Mouse (Mus musculus) kidney, adult 8-10 months (tissue): ENCODE measurements around the gene Mreg.
A peak's percentile ranks its signal among the peaks of the same experiment; 100 is the strongest.

Source experiments
- DNase-seq, 2 experiments: peaks; one replicate each; pipeline ENCODE4 v3.0.0; 2022

Mreg gene

DNA sequence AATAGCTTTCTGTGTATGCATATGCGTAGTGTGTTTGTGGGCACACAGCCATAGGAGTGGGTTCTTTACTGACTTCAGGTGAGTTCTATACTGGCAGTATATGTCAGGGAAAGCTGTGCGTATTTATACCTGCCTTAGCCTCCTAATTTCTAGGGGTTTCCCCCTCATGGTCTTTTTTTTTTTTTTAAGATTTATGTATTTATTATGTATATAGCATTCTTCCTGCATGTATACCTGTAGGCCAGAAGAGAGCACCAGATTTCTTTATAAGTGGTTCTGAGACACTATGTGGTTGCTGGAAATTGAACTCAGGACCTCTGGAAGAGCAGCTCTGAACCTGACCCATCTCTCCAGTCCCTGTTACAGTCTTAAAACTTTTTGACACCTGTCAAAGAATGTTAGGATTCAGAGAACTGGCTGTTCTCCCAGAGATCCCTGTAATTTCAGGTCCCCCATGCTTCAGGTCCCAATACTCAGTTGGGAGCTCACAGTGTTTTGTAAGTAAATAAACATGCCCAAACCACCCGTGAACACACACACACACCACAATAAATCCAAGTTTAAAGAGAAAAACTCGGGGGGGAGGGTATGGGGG is 14.9 kb upstream of the Mreg start:
- DNase-seq, result no peak

DNA sequence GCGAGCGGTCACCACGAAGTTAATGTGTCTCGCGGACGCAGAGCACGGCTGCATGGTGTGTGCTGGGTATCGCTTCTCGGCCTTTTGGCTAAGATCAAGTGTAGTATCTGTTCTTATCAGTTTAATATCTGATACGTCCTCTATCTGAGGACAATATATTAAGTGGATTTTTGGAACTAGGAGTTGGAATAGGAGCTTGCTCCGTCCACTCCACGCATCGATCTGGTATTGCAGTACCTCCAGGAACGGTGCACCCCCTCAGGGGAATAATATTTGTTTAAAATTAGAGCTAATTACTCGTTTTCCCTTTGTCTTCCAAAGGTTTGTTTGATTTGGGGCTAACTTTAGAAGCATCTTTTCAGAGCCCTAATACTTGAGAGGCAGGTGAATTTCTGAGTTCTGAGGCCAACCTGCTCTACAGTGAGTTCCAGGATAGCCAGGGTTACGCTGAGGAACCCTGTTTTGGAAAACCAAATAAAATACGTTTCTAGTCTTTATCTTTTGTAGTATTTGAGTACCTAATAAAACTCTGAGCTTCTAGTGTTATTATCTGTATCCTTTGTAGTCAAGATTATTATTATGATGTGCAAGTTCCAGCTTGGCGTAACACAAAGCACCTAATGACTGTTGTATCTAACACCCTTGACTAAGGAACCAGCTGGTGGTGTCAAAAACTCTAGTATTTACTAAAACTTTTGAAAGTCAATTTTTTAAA is 14.2 kb upstream of the Mreg start:
- DNase-seq, result peak in 1 of 2 experiments; percentile 45

DNA sequence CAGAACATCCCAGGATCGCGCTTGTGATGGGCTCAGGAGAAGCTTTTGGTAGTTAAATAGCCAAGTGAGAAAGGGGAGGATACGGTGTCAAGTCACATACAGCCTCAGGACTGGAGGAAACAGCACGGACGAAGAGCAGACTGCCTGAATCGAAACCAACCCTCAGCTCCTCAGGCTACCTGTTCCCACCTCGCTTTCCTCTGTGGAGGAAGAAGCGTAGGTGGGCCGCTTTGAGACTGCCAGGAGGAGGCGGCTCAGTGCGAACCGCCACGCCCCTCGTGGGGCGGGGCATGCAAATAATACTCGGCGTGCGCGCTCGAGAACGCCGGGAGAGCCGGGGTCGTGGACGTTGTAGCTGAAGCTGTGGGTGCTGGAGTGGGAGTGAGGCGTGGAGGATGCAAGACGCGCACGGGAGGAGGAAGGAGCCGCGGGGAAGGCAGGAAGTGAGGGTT is 13.6 kb upstream of the Mreg start:
- peak; percentile 77 to 80 for DNase-seq

DNA sequence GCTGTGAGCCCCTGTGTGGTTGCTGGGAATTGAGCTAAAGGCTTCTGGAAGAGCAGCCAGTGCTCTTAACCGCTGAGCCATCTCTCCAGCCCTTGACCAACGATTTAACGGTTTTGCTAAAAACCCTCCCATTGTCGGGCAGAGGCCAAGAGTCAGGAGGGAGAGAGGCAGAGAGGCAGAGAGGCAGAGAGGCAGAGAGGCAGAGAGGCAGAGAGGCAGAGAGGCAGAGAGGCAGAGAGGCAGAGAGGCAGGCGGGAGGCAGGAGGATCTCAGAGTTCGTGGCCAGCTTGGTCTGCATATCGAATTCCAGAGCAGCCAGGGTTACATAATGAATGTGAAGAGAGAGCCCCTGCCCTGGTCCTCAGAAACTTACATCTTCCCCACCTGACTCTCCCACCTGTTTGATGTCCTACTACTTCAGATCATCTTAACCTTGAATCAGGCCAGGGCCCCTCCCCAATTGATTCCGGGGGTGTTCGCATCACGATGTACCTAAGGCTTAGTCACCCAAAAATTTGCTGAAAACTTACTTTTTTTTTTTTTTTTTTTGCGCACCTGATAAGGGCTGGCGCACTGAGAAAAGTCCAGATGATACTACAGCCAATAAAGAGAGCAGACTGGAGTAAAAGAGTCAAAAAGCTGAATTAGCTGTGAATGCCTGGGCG is 13.1 kb upstream of the Mreg start:
- no peak for DNase-seq

DNA sequence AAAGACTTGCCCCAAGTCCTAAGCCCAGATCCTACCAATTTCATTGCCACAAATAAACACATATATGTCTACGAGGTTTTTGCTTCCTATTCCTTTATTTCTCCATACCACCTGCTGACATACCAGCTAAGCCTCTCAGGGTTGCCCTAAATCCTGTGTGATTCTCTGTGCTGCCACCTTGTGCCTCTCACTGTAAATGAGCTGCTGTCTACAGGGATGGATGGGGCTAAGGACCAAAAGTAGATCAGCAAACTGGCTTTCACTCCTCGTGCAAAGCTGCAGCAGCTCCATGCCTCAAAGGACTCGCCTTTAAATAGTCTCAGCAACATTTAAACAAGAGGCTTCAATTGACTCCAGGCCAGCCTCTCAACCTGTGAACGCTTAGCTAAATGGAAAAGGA is 7.9 kb upstream of the Mreg start:
- DNase-seq, result no peak

DNA sequence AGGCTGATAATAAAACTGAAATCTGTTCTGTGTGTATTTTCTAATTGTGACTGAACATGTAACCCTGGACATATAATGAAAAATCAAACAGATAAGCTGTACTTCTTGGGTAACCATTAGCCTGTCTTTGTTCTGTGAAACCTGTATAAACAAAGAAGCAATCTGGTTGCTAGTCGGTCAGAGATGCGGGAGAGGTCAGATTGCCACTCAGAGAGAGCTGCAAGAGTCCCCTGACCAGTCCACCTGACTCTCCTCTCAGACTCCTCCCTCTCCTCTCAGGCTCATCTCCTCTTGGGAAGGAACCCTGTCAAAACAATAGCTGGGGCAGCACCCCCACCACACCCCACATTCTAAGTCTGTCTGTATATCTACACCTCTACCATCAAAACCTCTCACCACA is 7.0 kb upstream of the Mreg start:
- no peak for DNase-seq

DNA sequence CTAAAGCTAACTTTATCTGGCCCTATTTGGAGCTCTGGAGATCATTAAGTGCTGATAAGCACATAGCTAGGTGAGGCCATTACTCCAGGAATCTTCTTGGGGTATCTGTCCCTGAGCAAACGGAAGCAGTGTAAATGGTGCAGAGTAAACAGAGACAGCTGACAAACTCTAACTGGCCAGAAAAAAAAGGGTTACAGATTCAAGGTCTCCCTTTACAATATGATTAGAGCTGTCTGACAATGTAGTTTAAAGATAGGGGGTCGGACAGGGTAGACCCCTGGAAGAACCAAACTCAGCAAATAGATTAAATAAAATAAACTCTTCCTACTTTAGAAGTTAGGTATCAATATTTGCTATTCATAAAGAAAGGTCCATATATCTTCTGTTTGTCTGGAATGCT is 6.5 kb upstream of the Mreg start:
- DNase-seq, result no peak

DNA sequence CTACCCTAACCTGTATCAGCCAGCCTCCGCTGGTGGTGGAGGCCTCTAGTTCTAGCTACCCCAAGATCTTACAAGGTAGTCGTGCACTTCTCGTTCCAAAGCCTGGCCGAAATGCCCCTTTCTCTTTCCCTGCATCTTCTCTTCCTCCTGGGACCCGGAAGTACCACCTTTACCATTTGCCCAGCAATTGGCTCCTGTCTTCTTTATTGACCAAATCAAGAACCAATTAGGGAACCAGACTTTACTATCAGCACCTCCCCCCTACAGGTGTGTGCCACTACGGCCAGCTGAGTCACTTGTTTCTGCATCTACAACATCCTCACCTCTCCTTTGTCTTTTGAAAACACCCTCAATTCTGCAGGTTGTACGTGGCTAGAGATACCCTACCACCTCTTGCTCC is 4.7 kb upstream of the Mreg start:
- no peak for DNase-seq

DNA sequence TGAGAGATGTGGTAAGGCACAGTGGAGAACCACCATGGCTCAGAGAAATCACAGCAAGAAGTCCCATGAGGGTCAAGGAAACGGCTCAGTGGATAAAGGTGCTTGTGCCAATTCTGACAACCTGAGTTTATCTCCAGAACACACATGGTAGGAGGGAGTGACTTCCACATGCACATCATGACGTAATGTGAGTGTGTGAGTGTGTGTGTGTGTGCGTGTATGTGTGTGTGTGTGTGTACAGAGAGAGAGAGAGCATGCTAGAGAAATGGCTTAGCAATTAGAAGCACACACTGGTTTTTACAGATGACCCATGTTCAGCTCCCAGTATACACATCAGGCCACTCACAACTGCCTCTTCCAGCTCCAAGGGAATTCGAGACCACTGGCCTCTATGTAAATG is 3.1 kb upstream of the Mreg start:
- no peak for DNase-seq

DNA sequence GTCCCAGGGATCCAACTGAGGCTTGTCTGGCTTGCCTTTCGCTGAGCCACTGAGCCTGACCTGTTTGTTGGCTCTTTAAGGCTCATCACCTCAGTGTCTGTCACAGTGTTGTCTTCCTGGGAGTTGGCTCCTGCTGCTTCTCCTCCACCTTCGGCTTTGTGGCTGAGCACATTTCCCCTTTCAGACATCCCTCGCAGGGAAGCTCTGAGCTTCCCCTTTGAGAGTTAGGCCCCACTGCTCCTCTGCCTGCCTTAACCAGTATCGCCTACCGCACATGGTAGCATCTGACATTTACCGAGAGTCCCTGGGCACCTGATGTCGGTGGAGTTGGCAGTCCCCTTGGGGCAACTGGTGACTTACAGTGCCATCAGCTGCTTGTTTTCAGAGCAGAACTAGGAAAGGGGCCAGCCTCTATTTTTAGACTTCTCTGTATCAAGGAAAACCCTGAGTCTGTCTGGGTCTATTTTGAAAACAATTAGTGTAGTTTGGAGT is 2.4 kb upstream of the Mreg start:
- DNase-seq, result no peak

DNA sequence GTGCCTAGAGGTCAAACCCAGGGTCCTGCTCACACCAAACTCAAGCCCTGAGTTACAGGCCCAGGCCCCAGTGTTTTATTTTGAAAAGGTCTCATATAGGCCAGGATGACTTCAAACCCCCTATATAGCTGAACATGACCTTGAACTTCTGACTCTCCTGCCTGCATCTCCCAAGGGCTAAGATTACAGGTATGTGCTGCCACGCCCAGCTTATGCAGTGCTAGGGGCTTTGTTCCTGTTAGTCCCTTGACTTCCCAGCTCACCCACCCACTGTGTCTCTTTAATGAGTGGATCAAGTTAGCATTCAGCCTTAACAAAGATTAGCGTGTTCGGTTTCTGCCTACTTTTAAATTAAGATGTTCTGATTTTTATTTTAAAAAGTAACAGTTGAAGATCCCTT is 1.8 kb upstream of the Mreg start:
- DNase-seq, result no peak

DNA sequence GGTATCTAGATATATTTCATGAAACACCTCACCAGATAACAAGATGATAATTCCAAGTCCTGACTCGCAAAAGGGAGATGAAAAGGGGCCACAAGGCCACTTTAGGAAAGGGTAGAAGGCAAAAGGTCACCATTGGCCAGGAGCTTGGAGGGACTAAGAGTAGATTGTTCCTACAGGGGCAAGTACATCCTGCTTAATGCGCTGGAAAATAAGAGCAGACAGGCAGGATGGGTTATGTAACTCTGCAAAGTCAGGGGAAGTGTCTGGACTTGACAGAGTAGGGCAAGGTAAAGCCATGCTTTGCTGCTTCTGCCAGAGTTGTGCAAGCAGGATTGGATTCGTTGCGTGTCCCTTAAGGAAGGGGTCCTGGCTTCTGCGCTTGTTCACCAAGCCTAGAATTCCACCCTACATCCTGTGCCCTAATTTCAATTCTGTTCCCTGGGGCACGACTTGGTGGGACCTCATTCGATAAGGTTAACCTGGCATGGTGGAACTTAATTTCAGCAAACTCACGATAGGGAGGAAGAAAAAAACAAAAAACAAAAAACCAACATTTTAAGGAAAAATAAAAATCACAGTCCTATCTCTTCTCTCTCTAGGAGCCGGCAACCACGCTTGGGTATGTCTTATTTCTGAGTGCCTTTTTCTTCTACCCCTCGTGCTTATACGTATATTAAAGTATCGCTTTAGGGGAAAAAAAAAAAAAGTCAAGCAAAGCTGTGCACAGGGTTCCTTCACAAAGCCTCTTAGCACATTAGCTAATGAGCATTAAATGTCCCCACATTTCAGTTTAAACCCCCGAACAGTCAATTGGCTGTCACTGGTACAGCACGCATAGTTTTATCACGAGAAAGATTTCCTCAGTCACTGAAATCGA is 1.1 kb downstream of the Mreg start:
- no peak for DNase-seq

DNA sequence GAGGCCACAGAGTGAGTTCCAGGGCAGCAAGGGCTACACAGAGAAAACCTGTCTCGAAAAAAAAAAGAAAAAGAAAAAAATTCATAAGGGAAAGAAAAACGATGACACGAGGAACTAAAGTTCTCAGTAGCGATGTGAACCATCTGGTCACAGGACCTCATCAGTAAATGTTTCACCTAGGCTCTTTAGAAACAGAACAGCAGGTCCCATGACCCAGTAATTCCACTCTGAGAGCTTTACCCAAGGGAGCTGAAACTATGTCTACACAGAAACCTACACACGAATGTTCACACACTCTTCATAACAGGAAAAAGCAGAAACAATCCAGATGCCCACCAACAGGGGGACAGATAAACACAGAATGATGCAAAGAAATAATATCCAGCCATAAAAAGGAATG is 4.0 kb downstream of the Mreg start:
- no peak for DNase-seq

DNA sequence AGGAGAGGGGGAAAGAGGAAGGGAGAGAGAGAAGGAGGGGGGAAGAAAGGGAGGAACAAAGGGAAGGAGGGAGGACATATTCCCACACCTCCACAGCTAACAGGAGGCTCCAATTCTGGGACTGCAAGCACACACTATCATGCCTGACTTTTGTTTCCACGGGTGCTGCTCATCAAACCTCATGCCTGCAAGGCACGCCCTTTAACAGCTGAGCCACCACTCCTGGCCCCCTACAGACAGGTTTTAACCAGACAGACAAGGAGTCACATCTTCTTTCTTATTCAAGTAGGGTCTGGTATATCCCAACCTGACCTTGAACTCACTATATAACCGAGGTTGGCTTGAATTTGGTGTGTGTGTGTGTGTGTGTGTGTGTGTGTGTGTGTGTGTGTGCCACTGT is 7.0 kb downstream of the Mreg start:
- DNase-seq, result no peak

DNA sequence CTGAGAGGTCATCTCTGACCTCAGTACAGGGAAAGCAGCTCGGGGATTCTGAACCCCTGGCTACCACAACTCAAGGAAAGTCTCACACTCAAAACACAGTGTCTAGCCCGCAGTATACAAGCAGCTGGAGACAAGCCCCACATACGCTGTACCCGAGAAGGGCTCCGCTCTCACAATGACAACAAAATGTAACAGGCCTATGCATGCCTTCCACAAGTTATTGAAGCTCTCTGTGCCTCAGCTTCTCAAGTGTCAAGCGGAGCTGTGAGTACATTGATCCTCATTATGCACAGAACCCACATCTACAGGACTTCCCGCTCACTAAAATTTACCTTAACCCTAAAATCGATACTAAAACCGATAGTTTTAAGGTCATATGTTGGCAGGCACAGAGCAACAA is 8.9 kb downstream of the Mreg start:
- DNase-seq, result no peak

DNA sequence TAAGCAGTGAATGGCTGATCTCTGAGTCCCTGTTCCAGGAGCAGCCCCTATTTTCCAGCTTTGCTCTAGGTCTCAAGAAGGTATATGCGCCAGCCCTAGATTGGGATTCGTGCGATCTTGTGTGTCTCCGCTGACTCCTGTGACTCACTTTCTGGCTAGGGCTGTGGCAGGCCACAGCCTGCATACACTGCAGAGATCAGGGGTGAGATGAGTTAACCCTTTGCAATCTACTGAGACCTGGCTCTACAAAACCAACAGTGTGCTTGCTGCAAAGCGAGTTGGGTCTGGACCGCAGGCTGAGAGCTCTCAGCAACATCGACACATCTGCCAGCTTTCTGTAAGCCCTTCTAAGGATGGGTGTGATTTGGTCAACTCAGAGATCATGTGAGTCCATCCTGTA is 9.4 kb downstream of the Mreg start:
- no peak for DNase-seq

DNA sequence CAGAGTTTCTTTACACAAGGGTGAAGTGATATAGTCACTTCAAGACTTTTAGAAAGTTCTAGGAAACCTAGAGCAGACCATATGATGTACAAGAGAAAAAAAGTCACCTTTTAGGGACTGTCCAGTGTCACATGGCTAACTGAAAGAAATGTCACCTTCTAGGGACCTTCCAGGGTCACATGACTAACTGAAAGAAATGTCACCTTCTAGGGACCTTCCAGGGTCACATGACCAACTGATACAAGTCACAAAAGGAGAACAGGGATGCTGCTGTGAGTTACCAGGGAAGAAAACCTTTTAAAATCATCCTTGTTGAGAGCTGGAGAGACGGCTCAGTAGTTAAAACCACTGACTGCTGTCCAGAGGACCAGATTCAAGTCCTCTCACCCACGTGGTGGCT is 10.0 kb downstream of the Mreg start:
- DNase-seq, result no peak

DNA sequence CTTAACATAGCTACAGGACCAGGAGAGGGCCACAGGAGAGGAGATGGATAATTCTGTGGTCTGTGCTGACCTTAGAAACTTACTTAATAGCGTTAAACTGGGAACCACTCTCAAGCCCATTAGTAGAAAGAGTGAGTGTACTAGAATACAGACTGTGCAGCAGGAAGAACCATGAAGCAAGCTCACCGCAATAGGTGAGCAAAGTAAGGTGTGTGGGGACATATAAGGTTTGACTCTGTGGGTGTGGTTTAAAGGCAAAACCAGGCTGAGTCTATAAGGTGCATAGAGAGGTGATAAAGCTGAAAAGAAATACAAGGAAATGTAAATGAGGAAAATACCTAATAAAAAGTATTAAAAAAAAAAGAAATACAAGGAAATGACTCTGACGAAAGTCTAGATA is 11.0 kb downstream of the Mreg start:
- no peak for DNase-seq

DNA sequence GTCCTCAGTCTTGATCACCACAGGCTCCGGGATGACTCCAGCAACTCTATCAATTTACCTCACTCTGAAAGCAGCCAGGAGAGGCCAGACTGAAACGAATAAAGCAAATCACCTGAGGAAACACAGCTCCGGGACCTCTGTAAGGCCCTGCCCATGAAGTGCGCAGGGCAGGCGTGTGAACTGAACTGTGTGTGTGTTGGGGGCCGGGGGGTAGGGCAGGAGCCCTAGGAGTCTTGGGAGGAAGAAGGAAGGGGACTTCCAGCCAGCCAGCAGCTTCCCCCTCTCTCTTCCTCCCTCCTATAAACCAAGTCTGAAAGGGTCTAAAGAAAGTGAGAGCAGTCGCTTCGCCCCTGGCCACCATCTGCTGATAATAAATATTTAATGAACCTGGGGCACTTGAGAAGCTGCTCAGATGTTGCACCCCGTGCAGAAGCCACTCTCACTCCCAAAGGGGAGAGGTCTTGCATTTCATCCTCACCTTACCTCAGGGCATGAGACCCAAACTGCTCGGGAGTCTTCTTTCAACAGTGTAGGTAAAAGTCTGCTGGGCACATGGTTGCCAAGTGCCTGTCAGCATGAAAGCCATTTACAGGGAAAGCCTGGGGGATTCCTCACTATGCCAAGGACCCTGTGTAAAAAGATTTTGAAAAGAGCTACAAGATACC is 13.8 kb downstream of the Mreg start:
- no peak for DNase-seq

DNA sequence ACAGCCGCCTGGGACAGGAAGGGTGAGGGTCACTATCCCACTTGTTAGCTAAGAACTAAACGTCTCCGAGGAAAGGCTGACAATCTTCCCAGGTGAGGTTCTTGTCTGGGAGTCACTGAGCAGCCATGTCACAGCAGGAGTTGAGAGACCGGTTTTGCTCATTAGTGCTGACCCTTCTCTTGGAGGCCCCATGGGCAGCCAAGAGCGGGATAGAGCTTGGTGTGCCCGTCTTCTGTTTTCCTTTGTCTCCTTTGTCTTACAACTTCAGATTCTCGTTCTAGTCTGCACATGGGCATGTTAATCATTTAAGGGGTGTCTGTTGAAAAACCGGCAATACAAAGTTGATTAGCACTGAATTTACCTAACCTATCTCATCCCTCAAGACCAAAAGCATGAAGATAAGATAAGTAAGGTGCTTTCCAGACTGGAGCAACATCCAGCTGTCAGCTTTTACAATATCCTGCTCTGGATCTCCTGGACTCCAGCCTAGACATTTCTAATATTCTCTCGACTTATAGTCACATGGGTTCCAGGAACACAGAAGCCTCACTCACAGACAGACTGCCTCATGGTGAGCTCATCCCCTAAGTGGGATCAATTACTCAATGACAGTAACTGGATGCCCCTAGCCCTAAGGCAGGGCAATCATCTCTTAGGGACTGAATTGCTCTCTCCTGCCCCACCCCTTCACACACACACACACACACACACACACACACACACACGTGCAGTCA is 15.3 kb downstream of the Mreg start:
- DNase-seq, result no peak

DNA sequence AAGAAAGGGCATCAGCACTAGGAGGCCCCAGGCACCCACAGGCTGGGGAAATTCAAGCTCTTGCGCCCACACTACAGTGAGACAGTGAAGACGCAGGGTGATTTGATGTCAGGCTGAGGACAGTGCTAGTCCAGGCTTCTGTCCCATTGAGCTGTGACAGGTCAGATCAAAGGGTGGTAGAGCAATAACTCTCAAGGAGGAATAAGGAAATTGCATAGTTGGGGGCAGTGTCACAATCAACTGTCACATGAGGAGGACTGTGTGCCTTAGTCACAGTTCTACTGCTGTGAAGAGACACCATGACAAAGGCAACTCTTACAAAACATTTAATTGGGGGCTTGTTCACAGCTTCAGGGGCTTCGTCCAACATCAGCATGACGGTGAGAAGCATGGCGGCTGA is 16.0 kb downstream of the Mreg start:
- DNase-seq, result no peak

DNA sequence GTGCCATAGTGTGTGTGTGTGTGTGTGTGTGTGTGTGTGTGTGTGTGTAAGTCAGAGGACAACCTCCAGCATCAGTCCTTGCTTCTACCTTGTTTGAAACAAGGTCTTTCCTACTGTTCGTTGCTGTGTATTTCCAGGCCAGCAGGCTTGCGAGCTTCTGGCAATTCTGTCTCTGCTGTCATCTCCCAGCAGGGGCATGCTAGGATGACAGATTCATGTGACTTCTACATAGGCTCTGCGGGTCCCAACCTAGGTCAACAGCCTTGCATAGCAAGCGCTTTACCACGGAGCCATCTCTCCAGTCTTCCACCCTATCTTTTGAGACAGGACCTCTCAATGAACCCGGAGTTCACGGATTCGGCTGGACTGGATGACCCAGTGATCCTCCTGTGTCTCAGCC is 20.7 kb downstream of the Mreg start:
- DNase-seq, result no peak
